Mouse (Mus musculus) heart, adult 18-20 months (tissue): Measurements from ENCODE around the gene Pik3r6. TPM values are rescaled to one million over a fixed set of nuclear protein-coding genes. Genes with fewer than 3 reads are reported as not detected.
A peak's percentile ranks its signal among the peaks of the same experiment; 100 is the strongest.

Experiments
- DNase-seq, 2 experiments: peaks; one replicate each; pipeline ENCODE4 v3.0.0; 2021 to 2022; ENCODE audit warnings: mixed read lengths in 1 of 2
- total RNA-seq, 2 experiments: library from RNA; stranded (reverse); gene quantifications; 2 replicates each; pipeline ENCODE4 v1.2.3; 2021

Pik3r6 gene
- total RNA-seq, 2 experiments from 2014 or later: 3.8 to 4.0 TPM

DNA sequence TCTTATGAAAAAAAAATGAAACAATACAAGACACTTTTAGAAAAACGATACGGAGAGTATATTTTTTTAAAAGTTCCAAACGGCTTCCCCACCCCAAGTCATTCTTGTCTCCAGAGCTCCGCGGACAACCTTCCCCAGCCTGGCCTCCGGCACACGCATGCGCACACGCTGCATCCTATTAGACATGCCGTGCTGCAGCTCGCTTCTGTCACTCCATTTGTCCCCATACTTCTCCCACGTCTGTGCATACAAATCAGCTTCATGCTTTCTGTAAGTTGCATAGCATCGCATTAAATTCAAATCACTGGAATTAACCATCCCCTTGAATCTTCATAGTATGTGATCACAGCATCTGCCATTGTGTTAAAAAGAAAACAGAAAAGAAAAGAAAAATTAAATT, 80.4 kb downstream of the Pik3r6 start:
- no peak for DNase-seq

DNA sequence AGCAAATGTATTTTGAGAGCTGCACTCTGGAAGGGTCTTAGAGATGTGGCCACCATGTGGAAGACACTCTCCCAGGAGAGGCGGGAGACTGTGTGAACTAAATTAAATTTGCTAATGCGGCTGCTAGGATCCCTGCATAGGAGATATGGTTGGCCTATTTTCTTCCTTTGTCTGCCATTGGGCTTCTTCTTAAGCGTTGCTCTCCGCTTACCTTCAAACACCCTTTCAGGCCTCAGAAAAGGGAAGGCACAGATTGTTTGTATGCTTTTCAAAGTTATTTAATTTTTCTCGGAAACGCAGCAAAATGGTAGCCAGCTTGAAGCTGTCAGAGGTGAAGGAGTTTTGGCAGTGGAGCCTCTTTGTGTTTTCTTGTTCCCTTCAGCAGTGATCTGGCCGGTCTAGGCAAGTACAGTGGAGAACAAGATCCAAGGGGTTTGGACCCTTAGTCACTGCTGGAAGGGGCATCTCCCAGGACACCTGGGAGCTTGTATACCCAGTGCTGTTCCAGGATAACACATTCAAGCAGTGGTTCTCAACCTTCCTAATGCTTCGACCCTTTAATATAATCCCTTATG, 81.2 kb downstream of the Pik3r6 start:
- DNase-seq: peak; percentile 32 to 55

DNA sequence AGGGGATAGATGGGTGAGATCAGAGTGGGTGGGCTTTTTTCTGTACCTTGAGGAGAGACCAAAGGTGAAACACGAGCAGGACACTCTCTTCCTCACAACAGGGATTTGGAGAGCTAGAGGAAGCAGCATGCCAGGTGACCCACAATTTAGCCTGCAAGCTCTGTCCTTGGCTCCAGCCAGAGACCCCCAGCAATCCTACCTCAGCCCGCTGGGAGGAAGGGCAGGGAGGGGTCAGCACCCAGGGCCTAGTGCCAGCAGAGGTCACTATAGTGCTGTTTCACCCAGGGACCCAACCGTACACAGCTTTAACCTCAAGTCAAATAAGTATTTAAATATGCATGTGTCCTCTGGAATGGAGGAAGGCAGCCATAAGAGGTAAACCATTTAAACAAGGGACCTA, 83.1 kb downstream of the Pik3r6 start:
- no peak for DNase-seq

DNA sequence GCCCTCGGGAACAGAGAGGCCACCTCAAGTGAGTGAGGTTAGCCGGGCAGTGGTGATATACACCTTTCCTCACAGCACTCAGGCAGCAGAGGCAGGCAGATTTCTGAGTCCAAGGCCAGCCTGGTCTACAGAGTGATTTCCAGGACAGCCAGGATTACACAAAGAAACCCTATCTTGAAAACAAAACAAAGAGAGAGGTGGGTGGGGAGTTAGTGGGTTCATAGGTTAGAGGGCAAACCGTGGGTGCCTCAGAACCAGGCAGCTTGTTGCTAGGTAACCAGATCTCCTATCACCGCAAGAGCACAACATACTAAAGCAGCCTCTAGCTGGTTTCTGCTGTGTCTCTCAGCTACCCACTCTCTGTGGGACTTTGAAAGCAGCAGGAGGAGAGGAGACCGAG, 83.9 kb downstream of the Pik3r6 start, which contains the start of gene Ccdc42:
Gene Ccdc42, plus strand, starts transcription at position 301 of the 400 bp plus-strand sequence.
- DNase-seq: no peak

DNA sequence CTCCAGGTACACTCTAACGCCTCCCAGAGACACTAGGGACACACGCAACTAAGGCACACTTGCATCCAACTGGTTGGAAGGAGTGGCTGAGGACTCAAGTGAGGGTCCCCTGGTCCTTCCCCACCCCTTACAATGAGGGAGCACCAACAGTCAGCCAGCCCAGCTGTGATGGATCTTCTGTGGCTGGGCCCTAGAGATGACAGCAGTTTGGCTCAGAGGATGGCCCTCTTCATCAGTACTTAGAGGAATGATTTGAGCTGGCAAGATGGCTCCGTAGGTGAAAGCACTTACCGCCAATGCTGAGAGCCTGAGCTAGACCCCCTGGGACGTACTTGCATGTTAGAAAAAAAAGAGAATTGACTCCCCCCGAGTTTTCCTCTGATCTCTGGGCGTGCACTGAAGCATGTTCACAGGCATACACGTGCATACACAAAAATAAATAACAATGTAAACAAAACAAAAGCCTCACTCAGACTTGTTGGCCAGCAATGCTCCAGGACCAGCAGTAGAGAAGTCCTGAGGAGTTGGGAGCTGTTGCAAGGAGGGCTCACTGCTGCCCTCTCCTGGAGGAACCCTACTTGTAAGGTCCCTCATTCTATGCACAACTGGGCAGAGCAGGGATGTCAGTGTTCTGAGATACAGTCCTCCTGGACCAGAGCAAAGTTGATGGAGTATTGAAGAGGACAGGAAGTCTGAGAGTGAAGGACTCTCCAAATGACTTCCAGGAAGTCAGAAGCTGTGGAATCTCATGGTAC, 86.4 kb downstream of the Pik3r6 start:
- DNase-seq: peak; percentile 79 to 91

DNA sequence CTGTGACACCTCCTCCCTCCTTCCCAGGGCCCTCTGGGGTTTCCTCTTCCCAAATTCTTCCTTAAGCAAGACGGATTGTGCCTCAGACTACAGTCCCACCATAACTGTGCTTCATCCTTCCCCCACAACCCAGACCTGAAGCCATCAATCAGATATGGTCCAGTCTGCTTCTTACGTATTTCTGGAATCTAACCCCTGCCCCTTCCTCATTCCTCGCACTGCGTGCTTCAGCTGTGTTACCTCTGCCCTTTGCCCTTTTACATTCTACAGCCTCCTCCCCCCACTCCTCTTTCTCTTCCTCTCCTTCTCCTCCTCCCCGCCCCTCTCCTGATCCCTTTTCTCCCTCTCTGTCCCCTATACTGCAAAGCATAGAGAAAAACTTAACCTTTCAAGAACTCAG, 88.9 kb downstream of the Pik3r6 start:
- no peak for DNase-seq

DNA sequence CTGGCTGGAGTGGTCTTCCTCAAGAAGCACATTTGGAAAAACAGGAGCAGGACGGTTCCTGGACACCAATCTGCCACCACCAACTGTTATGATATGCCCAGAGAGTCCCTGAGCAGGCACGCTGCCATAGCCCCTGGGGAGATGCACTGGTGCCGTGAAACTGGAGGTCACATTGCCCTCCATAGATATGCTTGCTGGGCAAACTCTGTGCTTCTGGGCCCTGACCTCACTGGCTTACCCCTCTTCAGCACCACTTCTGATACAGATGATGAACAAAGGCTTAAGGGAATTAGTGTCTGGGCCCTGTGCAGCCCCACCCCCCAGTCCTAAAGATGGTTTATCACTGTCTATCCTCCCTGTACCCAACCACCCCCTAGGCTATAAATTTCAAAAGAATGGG, 90.4 kb downstream of the Pik3r6 start:
- no peak for DNase-seq

DNA sequence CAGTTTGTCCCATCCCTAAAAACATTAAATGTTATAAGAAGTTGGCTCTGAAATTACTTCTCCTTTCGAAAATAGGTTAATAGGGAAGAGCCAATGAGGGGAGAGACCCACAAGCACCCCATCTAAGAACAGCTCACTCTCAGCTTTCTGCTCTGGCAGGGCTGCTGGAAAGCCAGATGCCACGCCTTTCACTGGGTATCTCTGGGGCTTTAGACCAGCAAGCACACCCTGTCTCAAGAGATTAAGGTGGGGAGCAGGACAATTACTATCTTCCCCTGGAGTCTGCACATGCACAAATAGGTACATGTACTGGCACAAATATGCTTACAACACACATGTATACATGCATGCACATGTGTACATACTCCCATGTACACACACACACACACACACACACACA, 95.1 kb downstream of the Pik3r6 start:
- no peak for DNase-seq

DNA sequence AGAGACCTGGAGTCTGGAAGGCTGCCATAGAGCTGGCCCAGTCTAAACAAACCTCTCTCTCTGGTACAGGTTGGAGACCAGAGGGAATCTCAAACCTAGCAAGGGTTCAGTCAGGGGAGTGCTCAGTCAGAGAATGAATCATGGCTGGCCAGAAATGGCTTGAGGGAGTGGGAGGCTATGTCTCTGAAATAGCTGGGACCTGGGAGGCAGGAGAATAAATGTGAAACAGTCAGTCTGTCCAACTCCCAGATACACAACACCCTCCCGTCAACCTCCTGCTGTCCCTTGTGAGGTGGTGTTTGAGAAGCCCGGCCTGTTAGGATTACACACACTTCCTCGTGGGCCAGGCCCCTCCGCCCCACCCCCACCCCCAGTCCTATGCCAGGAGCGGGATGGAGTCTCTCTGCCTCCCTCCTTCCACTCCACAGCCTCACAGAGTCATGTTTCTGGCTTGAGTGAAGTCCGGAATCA, 97.8 kb downstream of the Pik3r6 start:
- peak in 1 of 2 experiments; percentile 14 for DNase-seq

DNA sequence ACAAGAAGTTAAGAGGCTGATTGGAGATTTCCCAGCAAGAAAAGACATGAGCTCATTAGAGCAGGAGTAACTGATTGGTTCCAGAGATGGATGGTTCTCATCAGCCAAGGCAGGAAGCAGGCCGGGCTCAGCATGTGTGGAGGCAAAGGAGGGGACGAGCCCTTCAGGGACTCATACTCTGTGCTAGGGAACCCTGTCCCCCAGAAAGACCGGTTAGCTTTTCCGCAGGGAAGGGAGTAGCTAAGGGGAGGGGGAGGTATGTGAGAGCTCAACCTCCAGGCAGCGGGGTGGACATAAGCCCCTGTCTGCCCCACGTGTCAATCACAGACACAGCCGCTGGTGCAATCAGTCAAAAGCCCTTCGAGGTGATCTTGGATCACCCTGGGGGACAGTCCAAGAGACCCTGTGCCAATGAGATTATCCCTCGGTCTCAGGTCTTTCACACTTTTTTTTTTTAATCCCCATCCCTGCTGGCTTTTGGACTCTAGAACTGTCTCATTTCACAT, 98.7 kb downstream of the Pik3r6 start:
- DNase-seq: peak; percentile 45 to 46

Other genes starting within 250 kb of the Pik3r6 start
- 10 to 100 TPM; 72.7 to 76.0 TPM for gene Ntn1, start 102.2 kb upstream of the Pik3r6 start, total RNA-seq
- gene Pik3r5, start 70.9 kb upstream of the Pik3r6 start, total RNA-seq: 1 to 10 TPM; 1.1 to 1.9 TPM
- under 1 TPM; 0.12 to 0.13 TPM for gene Mfsd6l, start 53.2 kb downstream of the Pik3r6 start, total RNA-seq
- gene Ccdc42, start 84.0 kb downstream of the Pik3r6 start, total RNA-seq: not detected
- 10 to 100 TPM; 19.3 to 20.3 TPM for gene Myh10, start 188.5 kb downstream of the Pik3r6 start, total RNA-seq